Mouse (Mus musculus) frontal cortex, postnatal 14 days (tissue): Measurements from ENCODE around the gene Rrbp1.

Source experiments
- DNase-seq, 2 experiments: peaks; one replicate each; pipeline ENCODE4 v3.0.0; 2022; ENCODE audit warnings: low spot score in 2 of 2

Rrbp1 gene

DNA sequence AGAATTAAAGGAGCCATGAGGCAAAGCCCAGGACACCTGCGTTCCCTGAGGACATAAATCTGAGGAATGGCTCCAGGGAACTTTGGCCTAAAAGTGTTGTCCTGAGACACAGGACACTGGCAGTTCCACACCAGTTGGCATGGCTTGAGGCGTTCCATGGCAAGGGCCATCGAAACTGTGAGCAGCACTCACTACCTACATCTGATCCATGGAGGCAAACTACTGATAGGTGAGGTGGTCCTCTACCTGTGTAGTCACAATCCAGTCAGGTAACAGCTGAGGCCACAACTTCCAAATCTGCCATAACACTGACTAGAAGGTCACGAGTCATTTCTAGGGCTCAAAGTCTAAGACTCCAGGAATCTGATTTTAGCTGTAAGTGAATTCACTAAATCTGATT lies 55.3 kb downstream of the Rrbp1 start:
- DNase-seq, result no peak

DNA sequence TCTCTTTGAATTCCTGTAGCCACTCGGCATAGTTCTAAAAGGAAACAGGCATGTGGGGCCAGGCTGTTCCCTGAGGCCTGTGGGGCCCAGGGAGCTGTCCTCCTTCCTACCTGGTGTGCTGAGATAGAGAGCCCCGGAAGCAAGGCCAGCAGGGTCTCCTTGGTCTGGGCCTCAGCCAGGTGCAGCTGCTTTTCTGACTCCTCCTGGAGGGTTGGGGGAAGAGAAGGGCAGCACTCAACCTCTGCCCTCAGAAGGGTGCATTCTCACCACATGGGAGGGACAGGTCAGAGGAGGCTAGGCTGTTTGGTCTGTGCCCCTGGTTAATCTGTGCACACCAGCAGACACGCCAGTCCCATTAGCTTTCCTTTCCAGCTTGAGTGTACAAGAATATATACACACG lies 56.1 kb downstream of the Rrbp1 start:
- no peak for DNase-seq

DNA sequence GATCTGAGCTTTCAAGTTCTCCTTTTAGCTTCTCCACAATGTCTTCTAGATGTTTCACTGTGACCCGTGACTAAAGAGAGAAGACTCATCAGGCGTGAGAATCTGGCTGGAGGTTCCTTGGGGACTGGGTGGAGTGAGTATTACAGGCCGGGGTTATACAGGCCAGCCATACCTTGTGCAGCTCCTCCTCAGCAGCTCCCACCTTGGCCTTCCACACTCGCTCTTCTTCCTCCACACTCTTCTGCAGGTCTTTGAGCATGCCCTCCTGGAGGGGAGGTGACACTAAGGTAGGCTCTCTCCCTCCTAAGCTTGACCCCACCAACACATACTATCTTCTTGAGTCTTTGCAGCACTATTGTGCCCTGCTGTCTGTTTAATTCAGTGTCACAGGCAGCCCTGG lies 57.1 kb downstream of the Rrbp1 start:
- DNase-seq, result no peak

DNA sequence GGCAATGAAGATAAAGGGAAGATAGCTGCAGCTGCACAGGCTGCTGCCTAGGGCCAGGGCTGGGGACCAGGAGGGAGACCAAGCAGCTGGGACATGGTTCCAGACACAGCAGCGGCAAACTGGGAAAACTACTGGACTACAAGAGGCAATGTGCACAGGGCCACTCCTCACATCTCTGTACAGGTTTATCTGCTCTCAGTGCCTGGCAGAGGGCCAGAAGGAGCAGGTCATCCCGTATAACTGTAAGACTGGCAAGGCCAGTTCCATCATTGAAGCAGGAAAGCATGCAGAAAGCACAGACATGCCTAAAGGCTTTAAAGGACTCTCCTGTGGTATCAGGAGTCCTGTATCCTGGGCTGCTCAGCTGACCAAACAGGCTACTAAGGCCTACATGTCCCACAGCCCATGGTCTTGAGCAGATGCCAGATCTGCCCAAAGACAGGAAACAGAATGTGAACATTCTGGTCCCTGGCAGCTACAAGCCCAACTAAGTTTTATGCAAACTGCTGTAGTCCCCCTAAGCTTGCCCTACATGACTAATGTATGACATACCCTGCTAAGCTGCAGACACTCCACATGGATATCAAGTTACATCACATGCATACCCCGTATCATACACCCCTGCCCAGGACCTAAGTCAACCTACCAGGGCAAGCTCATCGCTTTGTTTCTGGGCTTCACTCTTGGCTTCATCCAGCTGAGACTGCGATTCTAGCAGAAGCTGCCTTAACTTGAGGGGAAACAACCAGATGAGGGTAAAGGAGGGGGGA lies 59.3 kb downstream of the Rrbp1 start:
- DNase-seq, result no peak

DNA sequence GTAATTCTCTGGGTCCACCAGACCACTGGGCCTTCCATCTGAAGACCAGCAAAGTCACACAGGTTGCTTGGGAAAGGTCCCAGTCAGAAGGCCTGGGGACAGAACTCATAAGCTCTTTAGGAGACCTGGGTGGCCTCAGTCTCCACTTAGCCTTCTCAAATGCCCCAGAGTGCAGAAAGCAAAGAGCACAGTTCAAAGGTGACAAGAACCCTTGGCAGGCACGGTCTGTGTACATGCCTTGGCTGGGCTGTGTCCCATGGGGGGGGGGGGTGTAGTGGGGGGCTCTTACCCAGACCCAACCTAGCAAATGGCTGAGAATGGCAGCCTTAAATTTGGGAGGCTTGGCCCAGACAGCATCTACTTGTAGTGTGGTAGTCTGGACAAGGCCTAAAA lies 60.0 kb downstream of the Rrbp1 start:
- no peak for DNase-seq

DNA sequence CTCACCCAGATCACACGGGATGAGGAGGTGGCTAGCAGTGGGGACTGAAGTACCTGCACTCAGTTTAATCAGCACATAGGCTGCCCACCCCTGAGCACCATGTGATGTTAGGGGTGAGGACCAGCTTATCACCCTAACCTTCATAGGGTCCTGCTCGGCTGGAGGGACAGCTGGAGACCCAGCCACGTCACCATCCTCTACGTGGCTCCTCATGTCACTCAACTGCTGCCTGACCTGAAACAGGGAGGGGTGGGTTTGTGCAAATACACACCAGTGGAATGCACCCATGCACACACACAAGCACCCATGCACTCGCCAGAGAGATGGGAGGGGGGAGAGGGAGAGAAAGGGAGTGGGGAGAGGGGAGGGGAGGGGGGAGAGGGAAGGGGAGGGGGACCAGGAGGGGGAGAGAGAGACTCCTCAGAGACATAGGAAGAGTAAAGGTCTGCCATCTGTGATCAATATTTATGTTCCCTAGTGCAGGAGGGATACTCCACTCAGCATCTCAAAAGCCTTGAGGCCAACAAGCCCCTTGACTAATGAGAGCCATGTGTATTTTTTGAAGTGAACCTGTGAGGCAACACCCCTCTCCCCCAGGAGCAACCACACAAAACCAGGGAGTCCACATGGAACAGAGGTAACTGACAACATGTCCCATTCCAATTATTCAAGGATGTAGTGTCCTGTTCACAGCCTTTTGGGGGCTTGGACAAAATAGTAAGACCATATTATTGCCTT lies 60.6 kb downstream of the Rrbp1 start:
- no peak for DNase-seq

DNA sequence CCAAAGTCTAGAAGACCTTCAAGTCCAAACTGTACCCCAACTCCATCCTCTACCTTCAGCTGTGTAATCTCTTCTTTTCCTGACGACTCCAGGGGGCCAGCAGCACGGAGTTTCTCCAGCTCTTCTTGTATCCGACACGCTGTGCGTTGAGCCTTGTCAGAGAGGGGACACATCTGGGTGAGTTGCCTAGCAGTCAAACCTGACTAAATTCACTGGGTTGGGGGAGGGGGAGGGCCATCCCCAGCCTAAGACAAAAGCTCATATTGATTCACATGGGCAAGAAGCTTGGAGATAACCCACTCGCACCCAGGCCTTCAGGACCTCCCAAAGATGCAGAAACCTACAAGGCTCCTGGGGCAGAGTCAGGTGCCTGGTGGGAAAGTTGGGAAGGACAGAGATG lies 61.8 kb downstream of the Rrbp1 start:
- no peak for DNase-seq

DNA sequence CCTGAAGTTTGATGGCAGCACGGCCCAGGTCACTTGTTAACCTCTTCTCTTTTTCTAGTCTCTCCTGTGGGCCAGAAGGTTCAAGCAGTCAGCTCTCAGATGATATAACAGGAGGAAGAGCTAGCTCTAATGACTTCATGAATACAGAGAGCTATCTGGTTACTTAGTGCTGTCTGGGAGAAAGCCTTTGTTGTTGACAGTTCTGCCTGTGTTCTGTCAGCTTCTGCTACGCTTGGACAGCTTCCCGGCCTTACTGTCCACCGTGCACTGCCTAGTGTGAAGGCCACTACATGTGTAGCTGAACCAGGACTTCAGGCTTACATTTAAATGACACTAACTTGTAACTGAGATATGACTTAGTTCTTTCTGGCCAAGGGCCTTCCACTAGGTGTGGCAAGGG lies 62.6 kb downstream of the Rrbp1 start:
- DNase-seq, result no peak

DNA sequence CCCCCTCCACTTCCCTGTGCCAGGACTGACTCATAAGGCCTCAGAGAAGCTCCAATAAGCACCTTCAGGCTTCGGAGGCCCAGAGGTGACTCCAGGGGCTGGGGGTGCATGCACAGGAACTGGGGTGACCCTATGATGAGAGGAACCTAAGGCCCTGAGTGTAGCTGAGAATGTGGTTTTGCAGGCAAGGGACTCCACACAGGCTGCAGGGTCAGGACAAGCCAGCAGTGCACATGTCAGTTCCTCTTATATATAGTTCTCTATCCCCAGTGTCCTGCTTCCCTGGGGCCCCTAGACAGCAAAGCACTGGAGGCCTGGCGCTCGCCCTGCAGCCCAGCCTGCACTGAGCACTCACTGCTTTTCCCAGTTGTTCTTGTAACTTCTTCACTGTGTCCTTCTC lies 63.1 kb downstream of the Rrbp1 start:
- DNase-seq, result no peak

DNA sequence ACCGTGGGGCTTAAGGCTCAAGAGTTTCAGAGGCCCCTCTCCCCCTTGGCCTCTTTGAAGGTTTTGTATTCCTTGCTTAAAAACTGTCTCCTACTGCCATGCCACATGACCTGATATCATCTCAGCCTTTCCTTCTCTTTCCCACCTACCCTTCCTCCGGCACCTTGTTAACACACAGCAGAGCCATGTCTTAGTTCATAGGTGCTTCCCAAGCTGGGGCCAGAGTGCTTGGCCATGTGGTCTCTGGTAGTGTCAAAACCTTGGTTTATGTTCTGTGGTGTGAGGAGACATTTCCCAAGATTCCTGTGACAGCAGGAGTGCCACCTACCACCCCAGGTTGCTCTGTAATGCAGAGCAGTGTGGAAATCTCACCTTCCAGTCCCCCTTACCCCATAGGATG lies 64.7 kb downstream of the Rrbp1 start:
- DNase-seq, result no peak

DNA sequence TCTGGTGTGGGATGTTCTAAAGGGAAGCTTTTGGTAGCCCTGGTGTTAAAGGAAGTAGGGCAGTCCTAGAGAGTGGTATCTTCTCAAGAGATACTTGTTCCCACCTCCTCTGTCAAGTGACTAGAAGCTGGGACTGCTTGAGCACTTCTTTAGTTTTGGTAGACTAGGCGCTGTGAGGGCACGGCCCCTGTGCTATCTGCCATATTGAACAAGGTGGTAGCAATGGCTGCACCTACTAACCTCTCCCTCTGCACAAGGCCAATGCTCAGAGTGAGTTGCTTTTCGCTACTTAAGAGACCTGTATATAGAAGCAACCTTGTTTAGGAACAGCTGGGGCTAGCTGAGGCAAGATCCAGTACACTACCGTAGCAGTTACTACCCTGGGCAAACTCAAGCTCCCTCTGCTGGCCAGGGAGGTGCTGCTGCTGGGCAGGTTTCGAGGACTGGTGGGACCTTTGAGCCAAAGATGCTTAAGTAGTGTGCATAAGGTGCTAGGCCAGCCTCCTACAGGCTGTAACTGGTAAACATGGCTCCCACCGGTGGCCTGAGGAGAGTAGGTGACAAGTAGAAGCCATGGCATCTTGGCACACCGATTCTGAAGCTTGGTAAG lies 65.5 kb downstream of the Rrbp1 start:
- no peak for DNase-seq

DNA sequence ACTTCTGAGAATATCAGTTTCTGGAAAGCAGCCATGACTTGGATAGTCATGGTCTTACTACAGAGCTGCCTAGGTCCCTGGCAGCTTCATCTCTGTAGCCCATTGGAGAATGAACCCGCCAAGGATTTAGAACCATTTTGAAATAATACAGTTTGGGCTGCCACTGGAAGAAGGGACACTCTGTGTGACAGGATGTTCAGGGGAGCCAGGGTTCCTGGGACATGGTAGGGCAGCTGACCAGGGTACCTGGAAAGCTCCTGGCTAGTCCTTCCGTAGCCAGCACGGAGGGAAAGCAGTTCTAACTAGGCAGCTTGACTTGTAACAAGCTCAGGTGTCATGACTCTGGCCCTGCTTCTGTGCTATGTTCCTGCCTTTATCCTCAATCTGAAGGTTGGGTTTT lies 66.3 kb downstream of the Rrbp1 start:
- DNase-seq, result no peak

DNA sequence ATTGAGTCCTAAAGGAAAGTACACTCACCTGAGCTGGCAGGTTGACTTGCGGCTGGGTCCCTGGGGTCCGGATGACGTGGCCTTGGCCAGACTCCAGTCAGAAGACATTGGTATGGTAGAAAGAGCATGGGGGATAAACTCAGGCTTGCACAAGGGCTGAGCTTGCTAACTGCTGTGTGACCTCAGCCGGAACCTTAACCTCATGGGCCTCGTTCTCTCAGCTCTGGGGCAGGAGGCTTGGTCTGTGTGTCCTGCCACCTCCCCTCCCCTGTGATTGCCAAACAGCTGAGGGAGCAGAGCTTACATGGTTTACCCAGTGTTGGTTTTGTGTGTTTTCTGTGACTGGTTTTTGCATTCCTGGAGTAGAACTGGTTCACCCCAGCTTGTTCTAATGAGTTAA lies 70.7 kb downstream of the Rrbp1 start:
- DNase-seq, result no peak

DNA sequence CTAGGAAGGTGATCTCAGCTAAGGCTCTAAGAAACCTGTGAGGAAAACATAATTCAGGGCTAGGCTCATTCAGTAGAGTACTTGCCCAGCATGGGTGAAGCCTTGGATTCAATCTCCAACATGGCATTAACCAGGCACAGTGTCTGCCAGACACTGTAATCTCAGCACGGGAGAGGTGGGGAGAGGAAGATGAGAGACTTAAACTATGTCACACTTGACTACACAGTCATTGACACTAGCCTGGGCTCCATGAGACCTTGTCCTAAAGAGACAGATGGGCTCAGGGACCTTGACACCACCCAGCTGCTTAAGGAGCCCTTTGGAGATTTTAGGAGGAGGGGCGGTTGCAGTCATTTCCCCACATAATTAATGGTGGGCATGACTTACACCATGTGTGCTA lies 73.2 kb downstream of the Rrbp1 start:
- no peak for DNase-seq

DNA sequence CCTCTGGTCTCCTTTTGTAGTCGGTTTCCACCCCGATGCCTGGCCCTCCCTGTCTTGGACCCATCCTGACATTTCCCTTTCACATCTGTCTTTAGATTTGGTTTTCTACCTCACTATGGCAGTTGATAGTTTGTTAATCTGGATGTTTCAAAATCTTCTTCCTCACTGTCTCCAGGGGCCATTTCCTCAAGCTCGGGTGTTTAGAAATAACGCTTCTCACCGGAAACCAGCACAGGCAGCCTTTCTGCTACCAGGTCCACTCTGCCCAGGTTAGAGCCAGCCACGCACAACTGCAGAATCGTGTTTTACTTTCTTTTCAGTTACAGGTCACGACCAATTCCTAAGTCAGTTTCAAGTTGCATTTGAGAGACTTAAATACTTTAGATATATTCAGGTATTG lies 76.6 kb downstream of the Rrbp1 start:
- DNase-seq, result no peak

DNA sequence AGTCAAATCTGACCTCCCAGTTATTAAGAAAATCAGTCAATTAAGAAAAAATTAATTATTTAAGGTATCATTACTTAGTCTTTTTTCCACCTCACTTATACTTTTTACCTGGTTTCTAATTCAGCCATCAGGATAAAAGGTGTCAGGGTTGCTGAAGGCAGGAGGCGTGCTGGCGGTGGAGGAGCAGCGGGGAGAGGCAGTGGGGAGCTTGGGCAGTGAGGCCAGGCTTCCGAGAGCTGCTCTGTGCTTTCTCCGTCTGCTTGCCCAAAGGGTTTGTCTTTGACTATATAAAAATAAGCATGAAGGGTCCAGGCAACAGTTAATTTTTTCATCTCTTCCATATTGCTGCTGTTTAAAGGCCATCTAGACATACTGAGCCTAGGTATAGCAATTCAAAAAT lies 77.5 kb downstream of the Rrbp1 start:
- DNase-seq, result no peak

DNA sequence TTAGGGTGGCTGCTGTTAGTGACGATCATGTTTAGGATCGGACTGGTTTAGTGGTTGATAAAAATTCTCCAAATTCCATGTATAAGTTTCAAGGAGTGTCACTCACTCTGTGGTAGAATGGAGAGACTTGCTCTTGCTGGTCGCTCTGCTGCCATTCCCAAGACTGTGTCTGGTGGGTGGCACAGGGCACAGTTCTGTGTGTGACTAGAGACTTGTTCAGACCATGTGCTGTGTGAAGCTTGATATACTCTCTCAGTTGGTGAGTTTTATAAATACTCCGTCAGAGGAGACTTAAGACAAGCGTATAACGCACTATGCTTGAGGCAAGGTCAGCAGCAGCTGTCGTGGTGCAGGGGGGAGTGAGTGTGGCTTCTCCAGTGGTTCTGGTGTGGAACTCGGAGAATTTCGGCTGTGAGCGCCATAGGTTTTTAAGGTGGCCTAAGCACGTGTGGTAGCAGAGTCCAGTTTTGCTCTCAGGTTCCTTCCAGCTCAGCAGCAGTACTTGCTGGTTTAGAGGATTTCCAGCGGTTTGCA lies 78.7 kb downstream of the Rrbp1 start:
- DNase-seq, result no peak

DNA sequence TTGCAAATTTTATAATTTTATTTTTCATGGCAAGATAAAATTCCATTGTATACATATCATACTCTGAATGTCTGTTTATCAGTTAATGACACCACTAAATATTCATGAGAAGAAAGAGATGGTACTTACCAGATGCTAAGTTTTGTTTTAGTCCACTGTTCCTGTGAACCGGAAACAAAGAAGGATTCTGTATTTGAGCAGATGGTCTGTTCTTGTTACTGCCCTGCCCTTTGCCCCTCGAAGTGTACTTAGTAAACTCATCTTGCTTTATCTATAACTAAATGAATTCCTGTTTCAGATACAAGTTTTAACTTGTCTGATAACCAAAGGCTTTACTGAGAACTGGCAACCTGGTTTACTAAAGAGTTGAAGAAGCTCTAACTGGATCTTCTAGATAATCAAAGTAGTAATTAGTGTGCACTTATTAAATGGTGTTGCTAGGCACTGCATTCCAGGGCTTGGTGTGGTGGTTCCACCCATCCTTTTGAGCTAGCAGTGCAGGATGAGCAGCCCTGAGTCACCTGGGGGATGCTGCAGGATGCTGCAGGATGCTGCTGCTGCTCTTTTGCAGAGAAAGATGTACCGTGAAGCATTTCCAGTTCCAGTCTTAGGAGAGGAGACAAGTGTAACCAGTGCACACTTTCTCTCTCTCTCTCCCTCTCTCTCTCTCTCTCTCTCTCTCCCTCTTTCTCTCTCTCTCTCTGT lies 81.3 kb downstream of the Rrbp1 start:
- DNase-seq, result no peak

DNA sequence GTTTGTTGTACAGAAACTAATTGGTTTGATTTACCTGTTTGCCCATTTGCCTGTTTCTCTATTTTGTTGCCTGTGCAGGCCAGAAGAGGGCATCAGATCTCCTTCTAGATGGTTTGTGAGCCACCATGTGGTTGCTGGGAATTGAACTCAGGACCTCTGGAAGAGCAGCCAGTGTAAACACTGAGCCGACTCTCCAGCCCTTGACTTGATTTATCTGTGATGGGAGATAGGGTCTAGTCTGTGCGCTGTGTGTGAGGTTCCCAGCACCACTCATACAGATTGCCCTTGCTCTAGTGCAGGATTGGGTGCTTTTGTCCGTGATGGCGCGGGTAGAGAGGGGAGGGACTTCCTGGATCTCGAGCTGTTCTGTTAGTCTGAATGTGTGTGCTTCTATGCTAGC lies 85.2 kb downstream of the Rrbp1 start:
- no peak for DNase-seq

DNA sequence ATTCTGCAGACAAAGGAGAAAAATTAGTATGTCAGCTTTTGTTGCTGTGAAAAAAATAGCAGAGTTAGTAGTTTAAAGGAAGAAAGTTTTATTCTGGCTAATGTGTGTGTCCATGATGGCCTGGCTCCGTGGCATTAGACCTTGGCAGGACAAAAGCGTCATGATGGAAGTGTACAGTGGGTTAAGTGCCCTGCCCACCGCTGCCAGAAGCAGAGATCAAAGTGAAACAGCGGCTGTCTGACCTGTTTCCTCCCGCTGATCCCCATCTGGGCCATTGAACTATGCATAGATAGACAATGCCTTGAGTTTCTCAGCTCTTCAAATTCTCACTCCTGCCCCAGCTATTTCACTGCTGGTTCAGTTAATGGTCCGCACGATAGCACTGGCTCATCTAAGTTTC lies 87.0 kb downstream of the Rrbp1 start:
- no peak for DNase-seq

DNA sequence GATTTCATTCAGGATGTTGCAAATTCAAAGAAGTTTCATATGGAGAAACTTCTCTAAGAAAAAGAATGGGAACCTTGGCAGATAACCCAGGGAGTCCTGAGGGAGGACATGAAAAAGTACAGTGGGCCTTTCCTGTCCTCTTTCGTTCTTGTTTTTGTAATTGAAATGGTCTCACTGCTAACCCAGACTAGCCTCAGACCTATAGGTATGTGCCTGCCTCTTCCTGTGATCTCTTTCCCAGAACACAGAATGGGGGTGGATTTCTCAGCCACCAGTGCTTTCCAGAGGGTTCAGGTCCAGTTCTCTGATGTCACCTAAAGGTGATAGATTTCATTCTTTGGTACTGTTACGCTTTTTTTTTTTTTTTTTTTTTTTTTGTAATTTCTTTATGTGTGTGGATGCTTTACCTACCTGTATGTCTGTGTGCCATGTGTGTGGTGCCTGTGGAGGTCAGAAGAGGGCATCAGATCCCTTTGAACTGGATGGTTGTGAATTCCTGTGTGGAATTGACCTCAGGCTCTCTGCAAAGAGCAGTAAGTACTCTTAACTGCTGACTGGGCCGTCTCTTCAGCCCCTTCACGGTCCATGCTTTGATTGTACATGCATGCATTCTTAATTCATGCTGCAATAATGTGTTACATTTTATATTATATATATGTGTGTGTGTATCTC lies 92.1 kb downstream of the Rrbp1 start:
- no peak for DNase-seq

DNA sequence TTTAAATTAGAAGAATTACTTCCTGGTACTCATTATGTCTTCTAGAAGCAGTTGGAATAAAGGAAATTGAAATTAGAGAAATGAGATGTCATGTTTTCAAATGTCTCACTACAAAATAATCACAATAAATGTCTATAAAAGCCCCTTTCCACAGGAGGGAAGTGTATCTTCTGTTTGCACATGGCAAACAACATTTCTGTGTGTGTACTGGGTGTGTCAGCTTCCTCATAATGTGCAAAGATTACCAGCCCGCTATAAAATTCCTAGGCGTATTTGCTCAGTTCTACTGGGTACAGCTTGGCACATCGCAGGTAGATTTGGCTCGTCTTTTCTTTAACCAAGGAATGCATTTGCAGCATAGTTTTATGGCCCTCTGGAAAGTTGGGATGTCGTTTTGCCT lies 93.4 kb downstream of the Rrbp1 start:
- no peak for DNase-seq
